Mouse (Mus musculus): ENCODE data around the gene Ptx4.
"Not testable (repeated sequence)": the region's sequence is repeated elsewhere in the genome, so short reads cannot be mapped to it uniquely, and the experiment has no call there.

Gene Ptx4

GRCm38 (mm10) chr17:25115664-25116432 is 4.7 kb upstream of the Ptx4 start, which contains the start of gene Telo2:
TSS of gene Telo2 (minus strand) at chr17:25115967.
- DNase-seq (ENCODE audit: low read depth), result peak; percentile 79

GRCm38 (mm10) chr17:25117263-25117662 is 3.3 kb upstream of the Ptx4 start:
- no peak for DNase-seq (ENCODE audit: low read depth)

DNA sequence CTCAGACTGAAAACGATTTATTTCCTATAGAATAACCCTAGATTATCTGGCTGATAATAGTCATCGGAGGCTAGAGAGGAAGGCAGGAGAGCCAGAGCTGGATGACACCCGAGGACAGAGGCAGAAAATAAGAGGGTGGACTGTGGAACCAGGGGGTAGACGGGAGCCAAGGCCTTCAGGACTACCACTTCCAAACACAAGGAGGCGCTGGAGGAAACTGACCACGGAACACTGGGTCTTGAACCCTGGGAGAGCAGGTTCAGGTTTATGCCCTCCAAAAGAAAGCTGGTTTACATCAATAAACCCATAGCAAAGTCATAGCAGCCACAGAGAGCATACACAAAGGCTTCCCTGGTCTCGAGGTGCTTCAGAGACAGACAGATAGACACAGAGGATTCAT is 3.4 kb downstream of the Ptx4 start:
- no peak for DNase-seq (ENCODE audit: low read depth)

- DNase-seq (ENCODE audit: low read depth), result not testable (repeated sequence)
These were observed 5.0 kb downstream of the Ptx4 start for GRCm38 (mm10) chr17:25125442-25126060.

GRCm38 (mm10) chr17:25127079-25127478 is 6.5 kb downstream of the Ptx4 start:
- DNase-seq (ENCODE audit: low read depth), result no peak

- DNase-seq (ENCODE audit: low read depth), result no peak
These were observed 7.1 kb downstream of the Ptx4 start for GRCm38 (mm10) chr17:25127681-25128080.

- no peak for DNase-seq (ENCODE audit: low read depth)
These were observed 9.5 kb downstream of the Ptx4 start for GRCm38 (mm10) chr17:25130060-25130459.

- peak; percentile 71 for DNase-seq (ENCODE audit: low read depth)
These were observed 12.7 kb downstream of the Ptx4 start, which contains the start of gene Clcn7 for GRCm38 (mm10) chr17:25133275-25133698. TSS of gene Clcn7 (plus strand) at chr17:25133391.

DNA sequence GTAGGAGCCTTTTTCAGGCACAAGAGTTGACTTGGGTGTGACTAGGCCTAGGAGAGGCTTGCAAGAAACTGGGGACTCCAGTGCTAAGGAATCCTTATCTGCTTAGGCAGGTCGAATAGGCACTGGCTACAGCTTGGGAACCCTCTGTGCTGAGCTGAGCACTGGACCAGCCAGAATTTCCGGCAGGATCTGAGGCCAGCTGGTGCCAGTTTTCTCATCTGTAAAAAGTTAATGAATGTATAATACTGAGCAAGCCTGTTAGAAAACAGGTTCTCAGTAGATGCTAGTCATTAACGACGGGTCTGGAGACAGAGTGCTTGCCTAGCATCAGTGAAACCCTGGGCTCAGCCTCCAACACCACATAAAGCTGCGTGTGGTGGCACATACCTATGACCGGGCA is 15.1 kb downstream of the Ptx4 start:
- no peak for DNase-seq (ENCODE audit: low read depth)

GRCm38 (mm10) chr17:25138803-25139202 is 18.2 kb downstream of the Ptx4 start:
- DNase-seq (ENCODE audit: low read depth), result no peak

DNA sequence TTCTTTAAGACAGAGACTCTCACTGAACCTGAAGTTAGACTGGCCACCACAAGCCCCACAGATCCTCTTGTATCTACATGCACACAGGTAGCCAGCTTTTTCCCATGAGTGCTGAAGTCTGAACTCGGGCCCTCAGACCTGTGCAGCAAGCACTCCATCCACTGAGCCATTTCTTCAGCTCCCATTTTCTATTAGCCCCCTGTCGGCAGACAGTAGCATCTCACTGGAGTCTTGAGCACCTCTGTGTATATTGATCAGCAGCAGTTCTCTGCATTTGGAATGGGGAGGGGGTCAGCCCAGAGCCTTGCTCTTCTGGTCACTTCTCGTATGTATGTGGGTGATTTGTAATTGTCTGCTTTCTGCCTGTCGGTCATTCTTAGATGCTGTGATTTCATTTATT is 19.4 kb downstream of the Ptx4 start:
- DNase-seq (ENCODE audit: low read depth), result no peak

GRCm38 (mm10) chr17:25162161-25162560 is 41.6 kb downstream of the Ptx4 start, which contains the start of gene Ccdc154:
TSS of gene Ccdc154 (plus strand) at chr17:25162461.
- DNase-seq (ENCODE audit: low read depth), result no peak

GRCm38 (mm10) chr17:25163387-25163786 is 42.8 kb downstream of the Ptx4 start:
- DNase-seq (ENCODE audit: low read depth), result no peak

DNA sequence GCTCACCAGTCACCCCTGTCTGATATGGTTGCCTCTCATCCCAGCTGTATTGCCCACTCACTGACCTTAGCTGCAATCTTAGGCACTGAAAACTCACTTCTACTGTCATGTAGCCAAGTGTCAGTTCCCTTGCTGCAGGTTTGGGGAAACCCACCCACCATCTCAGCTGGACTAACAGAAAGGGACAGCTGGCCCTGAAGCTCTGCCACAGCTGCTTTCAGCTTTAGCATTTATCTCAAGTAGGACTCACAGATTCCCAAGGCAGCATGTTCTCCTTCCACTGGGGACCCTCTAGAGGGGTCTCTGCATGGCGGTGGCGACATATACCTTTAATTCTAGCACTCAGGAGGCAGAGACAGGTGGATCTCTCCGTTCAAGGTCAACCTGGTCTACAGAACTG is 44.2 kb downstream of the Ptx4 start:
- DNase-seq (ENCODE audit: low read depth), result no peak

- no peak for DNase-seq (ENCODE audit: low read depth)
These were observed 45.6 kb downstream of the Ptx4 start for GRCm38 (mm10) chr17:25165970-25166671.

- DNase-seq (ENCODE audit: low read depth), result no peak
These were observed 49.1 kb downstream of the Ptx4 start for GRCm38 (mm10) chr17:25169706-25170105.

DNA sequence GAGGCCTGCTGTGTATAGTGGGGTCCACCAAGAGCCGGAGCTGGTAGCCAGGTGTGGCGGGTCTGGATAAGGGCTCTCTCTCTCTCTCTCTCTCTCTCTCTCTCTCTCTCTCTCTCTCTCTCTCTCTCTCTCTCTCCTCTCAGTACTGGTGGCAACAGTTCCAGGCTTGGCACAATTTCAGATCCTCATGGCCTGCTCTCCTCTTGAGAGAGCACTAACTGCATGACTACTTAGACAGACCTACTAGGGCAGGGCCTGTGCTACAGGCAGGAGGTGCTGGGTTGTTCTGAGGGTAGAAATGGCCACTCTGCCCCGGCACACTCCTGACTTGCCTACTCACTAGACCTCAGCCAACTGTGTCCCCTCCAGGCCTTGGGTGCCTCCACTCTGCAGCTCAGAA is 52.0 kb downstream of the Ptx4 start:
- no peak for DNase-seq (ENCODE audit: low read depth)
